24 mouse cellular contexts compared by ENCODE assay signal in the genomic region with DNA sequence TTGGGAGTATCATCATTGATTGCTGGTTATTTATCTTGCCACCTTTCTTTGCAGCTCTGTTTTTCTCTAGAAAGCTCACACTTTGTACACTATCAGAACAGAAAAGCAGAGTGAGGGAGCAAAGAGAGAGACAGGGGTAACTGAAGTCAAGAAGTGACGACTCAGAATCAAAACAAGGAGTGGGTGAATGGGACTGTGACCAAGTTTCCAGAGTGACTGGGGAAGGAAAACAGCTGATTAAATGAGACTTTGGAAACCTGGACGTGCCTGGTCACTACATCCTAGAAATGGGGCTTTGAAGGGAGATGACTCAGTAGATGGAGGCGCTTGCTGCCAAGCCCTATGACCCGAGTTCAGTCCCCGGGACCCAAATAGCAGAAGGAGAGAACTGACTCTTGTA.
DNase-seq lines count a peak whose midpoint lies in the region; ATAC-seq and TF ChIP-seq lines count a peak whose summit lies in the region.
"Had no signal": no experiment of that assay in that cellular context is flagged by ENCODE, and none has a peak within 500 bp of the region (broad histone marks: within the 10 kb centered on the region; RNA-seq: fewer than 3 reads in every experiment).

No protein-coding gene starts in this region.

- 88% methylated on average over 5 of the region's 5 CpGs for whole genome bisulfite sequencing in midbrain, embryonic 11.5 days
- WGBS in midbrain, postnatal 0 days = 86% methylated on average over 5 of the region's 5 CpGs

- ATAC-seq in midbrain, embryonic 11.5 days (ENCODE audit: low FRiP score) = no peak
- ATAC-seq in midbrain, postnatal 0 days (ENCODE audit: low FRiP score) = no peak
- ATAC-seq: forebrain, embryonic 15.5 days; hindbrain, embryonic 16.5 days; intestine, embryonic 15.5 days had no signal

- no peaks in the 10 kb centered on the region; the same call in 1 of the 2 replicates for H3K4me1 ChIP-seq in midbrain, embryonic 11.5 days (ENCODE audit: control insufficient read depth, insufficient read depth, low read length)
- no peaks in the 10 kb centered on the region for H3K4me1 ChIP-seq in midbrain, postnatal 0 days (ENCODE audit: insufficient read depth, low read length)
- H3K4me1 ChIP-seq: hindbrain, embryonic 13.5 days had no signal

- H3K36me3 ChIP-seq in midbrain, embryonic 11.5 days (ENCODE audit: control insufficient read depth, insufficient read depth, low read length) = no peaks in the 10 kb centered on the region
- no peaks in the 10 kb centered on the region for H3K36me3 ChIP-seq in midbrain, postnatal 0 days (ENCODE audit: insufficient read depth, low read length)
- H3K36me3 ChIP-seq: forebrain, embryonic 12.5 days; G1E; heart, embryonic 10.5 days; intestine, embryonic 15.5 days had no signal

- H3K9me3 ChIP-seq in midbrain, embryonic 11.5 days (ENCODE audit: control insufficient read depth, low read length) = no peaks in the 10 kb centered on the region; the same call in 1 of the 2 replicates
- H3K9me3 ChIP-seq in midbrain, postnatal 0 days (ENCODE audit: low read length) = no peaks in the 10 kb centered on the region
- H3K9me3 ChIP-seq: heart, embryonic 10.5 days had no signal

- H3K9ac ChIP-seq in midbrain, embryonic 11.5 days (ENCODE audit: low read length) = no peak overlapping the region
- no peak overlapping the region for H3K9ac ChIP-seq in midbrain, postnatal 0 days (replicated peaks; ENCODE audit: low read length, poor library complexity, severe bottlenecking)
- H3K9ac ChIP-seq: forebrain, embryonic 12.5 days; forebrain, embryonic 15.5 days; heart, embryonic 13.5 days; hindbrain, embryonic 13.5 days; intestine, embryonic 15.5 days had no signal

- intact Hi-C loops in heart, postnatal 25 days (cut with DNase I) = no loop called here

- H3K27me3 ChIP-seq in midbrain, embryonic 11.5 days (ENCODE audit: control insufficient read depth, insufficient read depth, low read length) = no peaks in the 10 kb centered on the region
- no peaks in the 10 kb centered on the region for H3K27me3 ChIP-seq in midbrain, postnatal 0 days (ENCODE audit: insufficient read depth, low read length)
- H3K27me3 ChIP-seq: CH12.LX; forebrain, embryonic 12.5 days; forebrain, embryonic 15.5 days; heart, embryonic 13.5 days; hindbrain, embryonic 13.5 days; intestine, embryonic 15.5 days had no signal

- no peak overlapping the region for H3K4me3 ChIP-seq in midbrain, embryonic 11.5 days (ENCODE audit: low read depth, low read length)
- H3K4me3 ChIP-seq in midbrain, postnatal 0 days (ENCODE audit: low read depth, low read length) = no peak overlapping the region
- H3K4me3 ChIP-seq: forebrain, embryonic 12.5 days; forebrain, embryonic 15.5 days; heart, adult 2 months; heart, embryonic 10.5 days; heart, embryonic 13.5 days; hindbrain, embryonic 13.5 days; intestine, embryonic 15.5 days had no signal

- no peak overlapping the region for H3K27ac ChIP-seq in midbrain, embryonic 11.5 days (ENCODE audit: low read depth, low read length)
- no peak overlapping the region for H3K27ac ChIP-seq in midbrain, postnatal 0 days (ENCODE audit: low read depth, low read length)
- H3K27ac ChIP-seq: forebrain, embryonic 12.5 days; forebrain, embryonic 15.5 days; heart, adult 2 months; heart, embryonic 10.5 days; heart, embryonic 13.5 days; hindbrain, embryonic 13.5 days; intestine, embryonic 15.5 days had no signal

- no peak for TF ChIP-seq CTCF in midbrain, postnatal 0 days (IDR thresholded peaks at IDR 0.05)

- DNase-seq in heart, adult 11 months = peak; percentile 67
- DNase-seq in heart, postnatal 25 days (ENCODE audit: low spot score) = no peak
- peak; percentile 72 for DNase-seq in midbrain, embryonic 11.5 days (ENCODE audit: low spot score, missing footprints)
- DNase-seq in midbrain, postnatal 0 days (ENCODE audit: low spot score) = no peak
- peak; percentile 32 for DNase-seq in fibroblast of lung, adult 2 months (ENCODE audit: low read depth)
- DNase-seq in urinary bladder, postnatal 14 days (ENCODE audit: low spot score) = no peak
- DNase-seq: adrenal gland, adult 8-10 months; adrenal gland, postnatal 36 days; B cell, adult 2 months; cerebellum, adult 18-20 months; cerebellum, adult 9-10 months; cerebellum, postnatal 14 days; gastrocnemius, postnatal 25 days; heart, adult 2 months; heart, postnatal 14 days had no signal

- H3K4me2 ChIP-seq in midbrain, embryonic 11.5 days = no peak overlapping the region
- no peak overlapping the region for H3K4me2 ChIP-seq in midbrain, postnatal 0 days (ENCODE audit: low read depth, low read length, poor library complexity, severe bottlenecking)
- H3K4me2 ChIP-seq: forebrain, embryonic 12.5 days; forebrain, embryonic 15.5 days; heart, embryonic 13.5 days; hindbrain, embryonic 13.5 days; intestine, embryonic 15.5 days had no signal

Comparison
In these comparisons a context has a peak if more than half of its experiments do, and no peak if none do; other contexts are left out.
1. DNase-seq: peak in heart, adult 11 months (single experiment), midbrain, embryonic 11.5 days (single experiment) and fibroblast of lung, adult 2 months (single experiment); none in heart, postnatal 25 days (single experiment), midbrain, postnatal 0 days (single experiment) and urinary bladder, postnatal 14 days (single experiment).